ENCODE assay signal across 28 mouse cellular contexts in genomic region chr7:34737206-34737605, GRCm38 (mm10).
DNase-seq lines count a peak whose midpoint lies in the region; ATAC-seq and TF ChIP-seq lines count a peak whose summit lies in the region.
"Had no signal": no experiment of that assay in that cellular context is flagged by ENCODE, and none has a peak within 500 bp of the region (broad histone marks: within the 10 kb centered on the region; RNA-seq: fewer than 3 reads in every experiment).

No protein-coding gene starts in this region.

- no peak overlapping the region for H3K4me2 ChIP-seq in embryonic facial prominence, embryonic 14.5 days (ENCODE audit: low read depth, low read length)
- H3K4me2 ChIP-seq in forebrain, postnatal 0 days (ENCODE audit: low read depth), result no peak overlapping the region
- H3K4me2 ChIP-seq in forebrain, embryonic 11.5 days (ENCODE audit: low read depth, low read length, severe bottlenecking), result no peak overlapping the region
- H3K4me2 ChIP-seq in hindbrain, embryonic 16.5 days (ENCODE audit: low read length), result no peak overlapping the region
- no peak overlapping the region for H3K4me2 ChIP-seq in midbrain, embryonic 15.5 days
- H3K4me2 ChIP-seq: embryonic facial prominence, embryonic 12.5 days; embryonic facial prominence, embryonic 15.5 days; forebrain, embryonic 12.5 days; forebrain, embryonic 15.5 days had no signal

- no peak for TF ChIP-seq CTCF in forebrain, postnatal 0 days (IDR thresholded peaks at IDR 0.05; ENCODE audit: low read depth)

- no peaks in the 10 kb centered on the region for H3K27me3 ChIP-seq in embryonic facial prominence, embryonic 14.5 days (replicated peaks; ENCODE audit: control insufficient read depth, insufficient read depth, low read length)
- H3K27me3 ChIP-seq in embryonic facial prominence, embryonic 10.5 days (replicated peaks; ENCODE audit: low read depth, poor library complexity, severe bottlenecking), result no peaks in the 10 kb centered on the region
- no peaks in the 10 kb centered on the region for H3K27me3 ChIP-seq in forebrain, postnatal 0 days (ENCODE audit: insufficient read depth, low read length)
- no peaks in the 10 kb centered on the region for H3K27me3 ChIP-seq in forebrain, embryonic 11.5 days (ENCODE audit: control insufficient read depth, insufficient read depth, low read length)
- H3K27me3 ChIP-seq in hindbrain, embryonic 10.5 days (ENCODE audit: insufficient read depth, poor library complexity, severe bottlenecking), result no peaks in the 10 kb centered on the region
- no peaks in the 10 kb centered on the region; the same call in 1 of the 2 replicates for H3K27me3 ChIP-seq in hindbrain, embryonic 16.5 days (replicated peaks; ENCODE audit: control insufficient read depth, insufficient read depth, low read length)
- H3K27me3 ChIP-seq in midbrain, embryonic 10.5 days (ENCODE audit: low read depth, poor library complexity, severe bottlenecking), result no peaks in the 10 kb centered on the region
- no peaks in the 10 kb centered on the region for H3K27me3 ChIP-seq in midbrain, embryonic 15.5 days (replicated peaks)
- H3K27me3 ChIP-seq: CH12.LX; embryonic facial prominence, embryonic 12.5 days; embryonic facial prominence, embryonic 15.5 days; forebrain, embryonic 12.5 days; forebrain, embryonic 15.5 days; Patski had no signal

- H3K27ac ChIP-seq in embryonic facial prominence, embryonic 14.5 days (replicated peaks; ENCODE audit: low read depth, low read length), result no peak overlapping the region
- H3K27ac ChIP-seq in embryonic facial prominence, embryonic 10.5 days (replicated peaks), result no peak overlapping the region
- no peak overlapping the region for H3K27ac ChIP-seq in forebrain, postnatal 0 days (ENCODE audit: low read depth, low read length)
- no peak overlapping the region for H3K27ac ChIP-seq in forebrain, embryonic 11.5 days (ENCODE audit: low read depth, low read length)
- 0 out of 2 replicates have a peak overlapping the region, but pooled peaks have one; percentile 5 for H3K27ac ChIP-seq in hindbrain, embryonic 10.5 days
- H3K27ac ChIP-seq in hindbrain, embryonic 16.5 days (ENCODE audit: low read depth, low read length), result no peak overlapping the region
- 0 out of 2 replicates have a peak overlapping the region, but pooled peaks have one; percentile 42 for H3K27ac ChIP-seq in midbrain, embryonic 10.5 days (replicated peaks)
- no peak overlapping the region for H3K27ac ChIP-seq in midbrain, embryonic 15.5 days
- H3K27ac ChIP-seq: embryonic facial prominence, embryonic 12.5 days; embryonic facial prominence, embryonic 15.5 days; forebrain, embryonic 12.5 days; forebrain, embryonic 15.5 days had no signal

- H3K9ac ChIP-seq in embryonic facial prominence, embryonic 14.5 days (ENCODE audit: low read depth, low read length), result no peak overlapping the region
- H3K9ac ChIP-seq in forebrain, postnatal 0 days, result no peak overlapping the region
- H3K9ac ChIP-seq in forebrain, embryonic 11.5 days (ENCODE audit: low read length), result no peak overlapping the region
- H3K9ac ChIP-seq in hindbrain, embryonic 16.5 days (ENCODE audit: low read depth, low read length), result no peak overlapping the region
- no peak overlapping the region for H3K9ac ChIP-seq in midbrain, embryonic 15.5 days
- H3K9ac ChIP-seq: embryonic facial prominence, embryonic 12.5 days; embryonic facial prominence, embryonic 15.5 days; forebrain, embryonic 12.5 days; forebrain, embryonic 15.5 days had no signal

- 62% methylated on average over 6 of the region's 6 CpGs for WGBS in embryonic facial prominence, embryonic 14.5 days
- 79% methylated on average over 6 of the region's 6 CpGs for WGBS in embryonic facial prominence, embryonic 10.5 days
- WGBS in forebrain, postnatal 0 days, result 60% methylated on average over 6 of the region's 6 CpGs
- 81% methylated on average over 6 of the region's 6 CpGs for WGBS in forebrain, embryonic 11.5 days
- 79% methylated on average over 6 of the region's 6 CpGs for WGBS in hindbrain, embryonic 10.5 days
- 76% methylated on average over 6 of the region's 6 CpGs for WGBS in hindbrain, embryonic 16.5 days
- 86% methylated on average over 6 of the region's 6 CpGs for WGBS in midbrain, embryonic 10.5 days
- WGBS in midbrain, embryonic 15.5 days, result 81% methylated on average over 6 of the region's 6 CpGs

- no peak for DNase-seq in embryonic facial prominence, embryonic 14.5 days (ENCODE audit: low spot score)
- no peak for DNase-seq in embryonic facial prominence, embryonic 10.5 days (ENCODE audit: low spot score)
- no peak for DNase-seq in forebrain, postnatal 0 days
- no peak for DNase-seq in forebrain, embryonic 11.5 days (ENCODE audit: low spot score)
- DNase-seq in hindbrain, embryonic 10.5 days (ENCODE audit: low spot score), result no peak
- no peak for DNase-seq in midbrain, embryonic 10.5 days (ENCODE audit: low spot score)
- DNase-seq: adrenal gland, adult 2 months; adrenal gland, postnatal 10 days; adrenal gland, postnatal 25 days; B cell, adult 2 months; cerebellum, adult 11 months; cerebellum, adult 18-20 months; cerebellum, adult 8-10 months; cerebellum, adult 9-11 months; cerebellum, postnatal 14 days; cerebellum, postnatal 36 days; embryo, embryonic 11 days had no signal

- ATAC-seq in embryonic facial prominence, embryonic 14.5 days (ENCODE audit: low read depth), result peak; percentile 56; the same call in 1 of the 2 replicates
- peak; percentile 67; the same call in 1 of the 2 replicates for ATAC-seq in forebrain, postnatal 0 days
- no peak for ATAC-seq in forebrain, embryonic 11.5 days (replicated peaks; ENCODE audit: low FRiP score)
- no peak for ATAC-seq in hindbrain, embryonic 16.5 days
- no peak for ATAC-seq in midbrain, embryonic 15.5 days (replicated peaks)
- ATAC-seq: CD4-positive, CD25-positive, alpha-beta regulatory T cell, adult 4 months; forebrain, embryonic 15.5 days; Patski had no signal

- 0 out of 2 replicates have a peak, but pooled peaks cover 4% of the 10 kb centered on the region for H3K4me1 ChIP-seq in embryonic facial prominence, embryonic 14.5 days (ENCODE audit: control insufficient read depth, insufficient read depth, low read length)
- peaks cover 7% of the 10 kb centered on the region for H3K4me1 ChIP-seq in embryonic facial prominence, embryonic 10.5 days
- no peaks in the 10 kb centered on the region for H3K4me1 ChIP-seq in forebrain, postnatal 0 days (ENCODE audit: insufficient read depth)
- no peaks in the 10 kb centered on the region for H3K4me1 ChIP-seq in forebrain, embryonic 11.5 days (replicated peaks; ENCODE audit: control insufficient read depth, insufficient read depth, low read length)
- peaks cover 19% of the 10 kb centered on the region for H3K4me1 ChIP-seq in hindbrain, embryonic 10.5 days (replicated peaks)
- no peaks in the 10 kb centered on the region; the same call in 1 of the 2 replicates for H3K4me1 ChIP-seq in hindbrain, embryonic 16.5 days (ENCODE audit: control insufficient read depth, insufficient read depth, low read depth, low read length)
- H3K4me1 ChIP-seq in midbrain, embryonic 10.5 days, result peaks cover 3% of the 10 kb centered on the region; the same call in 1 of the 2 replicates
- 0 out of 2 replicates have a peak, but pooled peaks cover 4% of the 10 kb centered on the region for H3K4me1 ChIP-seq in midbrain, embryonic 15.5 days
- H3K4me1 ChIP-seq: embryonic facial prominence, embryonic 15.5 days had no signal

- no peaks in the 10 kb centered on the region for H3K9me3 ChIP-seq in embryonic facial prominence, embryonic 14.5 days (ENCODE audit: control insufficient read depth, low read length)
- H3K9me3 ChIP-seq in embryonic facial prominence, embryonic 10.5 days, result 0 out of 2 replicates have a peak, but pooled peaks cover 3% of the 10 kb centered on the region
- no peaks in the 10 kb centered on the region for H3K9me3 ChIP-seq in forebrain, postnatal 0 days (ENCODE audit: low read length)
- no peaks in the 10 kb centered on the region for H3K9me3 ChIP-seq in forebrain, embryonic 11.5 days (ENCODE audit: control insufficient read depth, low read length)
- H3K9me3 ChIP-seq in hindbrain, embryonic 10.5 days, result no peaks in the 10 kb centered on the region
- H3K9me3 ChIP-seq in hindbrain, embryonic 16.5 days (ENCODE audit: control insufficient read depth, low read length), result no peaks in the 10 kb centered on the region
- H3K9me3 ChIP-seq in midbrain, embryonic 10.5 days (replicated peaks), result peaks cover 7% of the 10 kb centered on the region; the same call in 1 of the 2 replicates
- H3K9me3 ChIP-seq in midbrain, embryonic 15.5 days, result no peaks in the 10 kb centered on the region
- H3K9me3 ChIP-seq: embryonic facial prominence, embryonic 12.5 days; embryonic facial prominence, embryonic 15.5 days; forebrain, embryonic 12.5 days; forebrain, embryonic 15.5 days had no signal

- no peaks in the 10 kb centered on the region for H3K36me3 ChIP-seq in embryonic facial prominence, embryonic 14.5 days (ENCODE audit: control insufficient read depth, insufficient read depth, low read length)
- H3K36me3 ChIP-seq in embryonic facial prominence, embryonic 10.5 days (replicated peaks), result no peaks in the 10 kb centered on the region
- no peaks in the 10 kb centered on the region for H3K36me3 ChIP-seq in forebrain, postnatal 0 days (ENCODE audit: insufficient read depth)
- no peaks in the 10 kb centered on the region for H3K36me3 ChIP-seq in forebrain, embryonic 11.5 days (ENCODE audit: control insufficient read depth, insufficient read depth, low read length)
- no peaks in the 10 kb centered on the region for H3K36me3 ChIP-seq in hindbrain, embryonic 10.5 days
- H3K36me3 ChIP-seq in hindbrain, embryonic 16.5 days (ENCODE audit: control insufficient read depth, insufficient read depth, low read length), result no peaks in the 10 kb centered on the region
- H3K36me3 ChIP-seq in midbrain, embryonic 10.5 days, result no peaks in the 10 kb centered on the region
- H3K36me3 ChIP-seq in midbrain, embryonic 15.5 days (replicated peaks), result no peaks in the 10 kb centered on the region
- H3K36me3 ChIP-seq: embryonic facial prominence, embryonic 12.5 days; embryonic facial prominence, embryonic 15.5 days; forebrain, embryonic 12.5 days; forebrain, embryonic 15.5 days; G1E had no signal

- H3K4me3 ChIP-seq in embryonic facial prominence, embryonic 14.5 days (ENCODE audit: low read depth, low read length), result no peak overlapping the region
- no peak overlapping the region for H3K4me3 ChIP-seq in embryonic facial prominence, embryonic 10.5 days
- H3K4me3 ChIP-seq in forebrain, postnatal 0 days (ENCODE audit: low read depth, low read length), result no peak overlapping the region
- H3K4me3 ChIP-seq in forebrain, embryonic 11.5 days (ENCODE audit: low read depth, low read length), result no peak overlapping the region
- H3K4me3 ChIP-seq in hindbrain, embryonic 10.5 days, result no peak overlapping the region
- H3K4me3 ChIP-seq in hindbrain, embryonic 16.5 days (ENCODE audit: low read length), result no peak overlapping the region
- H3K4me3 ChIP-seq in midbrain, embryonic 10.5 days, result no peak overlapping the region
- no peak overlapping the region for H3K4me3 ChIP-seq in midbrain, embryonic 15.5 days
- H3K4me3 ChIP-seq: embryonic facial prominence, embryonic 12.5 days; embryonic facial prominence, embryonic 15.5 days; erythroblast, embryonic 14.5 days; forebrain, embryonic 12.5 days; forebrain, embryonic 15.5 days had no signal

Comparison
In these comparisons a context has a peak if more than half of its experiments do, and no peak if none do; other contexts are left out.
1. ATAC-seq: peak in embryonic facial prominence, embryonic 14.5 days (single experiment) and forebrain, postnatal 0 days (single experiment); none in forebrain, embryonic 11.5 days (single experiment), hindbrain, embryonic 16.5 days (single experiment) and midbrain, embryonic 15.5 days (single experiment).
2. H3K27ac ChIP-seq: peak in hindbrain, embryonic 10.5 days (single experiment) and midbrain, embryonic 10.5 days (single experiment); none in embryonic facial prominence, embryonic 14.5 days (single experiment), embryonic facial prominence, embryonic 10.5 days (single experiment), forebrain, postnatal 0 days (single experiment), forebrain, embryonic 11.5 days (single experiment), hindbrain, embryonic 16.5 days (single experiment) and midbrain, embryonic 15.5 days (single experiment).